Mouse (Mus musculus) lung, embryonic 14.5 days (tissue): ENCODE measurements around the gene Nt5c3b. TPM values are rescaled to one million over a fixed set of nuclear protein-coding genes. Genes with fewer than 3 reads are reported as not detected.

Source experiments
- ATAC-seq: fragments of 200-750 bp; cut with Nextera tagmentation; 2 replicates; pipeline ENCODE4 v1.8.0; 2017; ENCODE audit warnings: mild to moderate bottlenecking, moderate TSS enrichment, moderate library complexity; ENCODE audit not compliant: insufficient read depth
- DNase-seq: peaks from one replicate; pipeline ENCODE4 v3.0.0-alpha.2; 2015
- H3K27ac ChIP-seq: fragments of 300-500 bp; sonication (generic); 2 replicates; pipeline ENCODE4 v1.5.1; 2014; ENCODE audit warnings: low read depth, mild to moderate bottlenecking, moderate library complexity
- H3K27me3 ChIP-seq: fragments of 300-500 bp; sonication (generic); 2 replicates; pipeline ENCODE4 v1.6.1; 2014; ENCODE audit warnings: low read length, control low read depth; ENCODE audit not compliant: insufficient read depth
- H3K36me3 ChIP-seq: fragments of 300-500 bp; sonication (generic); 2 replicates; pipeline ENCODE4 v1.6.1; 2014; ENCODE audit warnings: control low read depth; ENCODE audit not compliant: insufficient read depth
- H3K4me1 ChIP-seq: fragments of 300-500 bp; sonication (generic); 2 replicates; pipeline ENCODE4 v1.6.1; 2014; ENCODE audit warnings: antibody characterized with exemption, control low read depth; ENCODE audit not compliant: insufficient read depth
- H3K4me2 ChIP-seq: fragments of 300-500 bp; sonication (generic); 2 replicates; pipeline ENCODE4 v1.6.1; 2014; ENCODE audit warnings: mild to moderate bottlenecking
- H3K4me3 ChIP-seq: fragments of 300-500 bp; sonication (generic); 2 replicates; pipeline ENCODE4 v1.5.1; 2014; ENCODE audit warnings: low read depth, low read length
- H3K9ac ChIP-seq: fragments of 300-500 bp; sonication (generic); 2 replicates; pipeline ENCODE4 v1.6.1; 2014
- H3K9me3 ChIP-seq: fragments of 300-500 bp; sonication (generic); 2 replicates; pipeline ENCODE4 v1.6.1; 2016; ENCODE audit warnings: low read depth, low read length, control low read depth
- CTCF ChIP-seq: IDR thresholded peaks from 2 replicates; pipeline ENCODE4 v1.5.1; 2016; ENCODE audit warnings: antibody characterized with exemption, low read depth
- WGBS: fragments of 180-500 bp; shearing (Covaris S2); extraction: QIAGEN DNeasy Blood & Tissue Kit; methylation state at CpG from one replicate; pipeline ENCODE4 v1.1.7; 2014; 5-methylcytosine and 5-hydroxymethylcytosine counted together
- polyA plus RNA-seq: library from polyadenylated mRNA; unstranded; fragments of >200 nt; fragmentation: Nextera tagmentation; extraction: Ambion mirVana; gene quantifications from 2 replicates; pipeline ENCODE4 v1.2.1, GENCODE M21; 2014

Gene Nt5c3b
- polyA plus RNA-seq, 1 experiment from 2014 or later: 136 TPM

DNA sequence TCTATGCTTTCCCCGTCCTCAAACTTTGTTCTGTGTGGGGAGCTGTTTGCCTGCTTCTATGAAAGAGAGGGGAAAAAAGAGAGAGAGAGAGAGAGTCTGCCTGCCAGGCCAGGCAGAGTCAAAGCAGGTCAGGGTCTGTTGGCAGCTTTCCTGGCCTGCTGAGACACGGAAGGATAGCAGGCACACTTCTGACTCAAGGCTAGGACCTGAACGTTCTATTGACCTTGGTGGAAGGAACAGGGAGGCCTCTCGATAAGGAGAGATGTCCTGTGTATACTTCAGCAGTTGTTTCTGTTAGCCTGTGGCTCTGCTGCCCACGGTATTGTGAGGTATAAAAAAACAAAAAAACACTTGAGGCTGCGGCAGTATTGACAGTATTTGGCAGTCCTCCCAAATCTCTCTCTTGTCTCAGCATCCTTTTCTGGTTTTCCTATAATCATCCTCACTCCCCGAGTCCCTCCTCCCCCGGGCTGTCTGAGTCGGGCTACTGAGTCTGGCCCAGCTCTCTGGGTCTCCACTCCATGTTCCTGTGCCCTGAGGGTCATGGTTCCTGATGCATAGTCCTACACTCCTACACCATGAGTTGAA lies 12.9 kb downstream of the Nt5c3b start:
- H3K4me1 ChIP-seq: no peaks in the 10 kb centered on the region
- ATAC-seq (no peak), DNase-seq (peak; percentile 23)
- H3K27me3 ChIP-seq: no peaks in the 10 kb centered on the region
- H3K4me3 ChIP-seq: no peak overlapping the region
- H3K36me3 ChIP-seq: peaks cover 47% of the 10 kb centered on the region
- no peak overlapping the region for H3K9ac ChIP-seq
- TF ChIP-seq CTCF: no peak
- WGBS: 42% methylated on average over 9 of the region's 9 CpGs
- H3K27ac ChIP-seq: peak overlapping the region; percentile 49; the same call in 1 of the 2 replicates
- no peak overlapping the region for H3K4me2 ChIP-seq
- no peaks in the 10 kb centered on the region for H3K9me3 ChIP-seq

DNA sequence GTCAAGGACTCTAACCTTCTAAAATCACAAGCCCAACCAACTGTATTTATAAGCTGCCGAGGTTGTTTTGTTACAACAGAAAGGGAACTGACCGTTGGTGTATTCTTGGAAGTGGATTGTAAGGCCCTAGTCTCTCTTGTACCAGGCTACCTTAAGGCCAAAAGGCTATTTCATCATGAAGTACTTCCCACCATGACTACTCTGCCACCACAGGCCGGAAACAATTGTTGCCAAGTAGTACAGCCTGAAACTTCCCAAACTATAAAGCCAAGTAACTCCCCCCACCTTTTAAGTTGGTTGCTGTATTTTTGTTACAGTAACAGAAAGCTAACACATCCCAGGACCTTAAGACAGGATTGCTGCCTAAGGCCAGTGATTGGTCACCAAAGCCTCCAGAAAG lies 14.8 kb downstream of the Nt5c3b start:
- Histone ChIP-seq H3K4me3 (no peak overlapping the region), H3K9ac (no peak overlapping the region), H3K27ac (no peak overlapping the region), H3K27me3 (no peaks in the 10 kb centered on the region), H3K4me1 (no peaks in the 10 kb centered on the region), H3K4me2 (no peak overlapping the region), H3K36me3 (peaks cover 54% of the 10 kb centered on the region), H3K9me3 (no peaks in the 10 kb centered on the region)
- TF ChIP-seq CTCF: no peak
- ATAC-seq: no peak
- 80% methylated on average over 3 of the region's 3 CpGs for WGBS
- DNase-seq: no peak

DNA sequence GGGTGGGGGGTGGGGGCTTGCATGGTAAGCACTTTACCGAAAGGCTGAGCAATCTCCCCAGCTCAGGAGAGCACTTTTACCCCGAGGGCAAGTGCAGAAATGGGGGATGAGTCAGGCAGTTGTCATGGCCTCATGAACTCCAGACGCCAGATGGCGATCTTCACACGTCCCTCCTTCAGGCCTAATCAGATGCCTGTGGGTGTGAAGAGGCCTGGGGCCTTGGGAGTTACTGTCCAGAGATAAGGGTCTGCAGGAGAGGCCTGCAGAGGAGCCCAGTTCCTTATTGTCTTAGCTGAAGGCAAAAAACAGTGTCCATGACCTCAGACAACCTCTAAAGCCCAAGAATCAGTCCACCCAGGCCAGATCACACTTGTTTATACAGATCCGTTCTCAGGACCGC lies 15.8 kb downstream of the Nt5c3b start:
- no peak overlapping the region for H3K27ac ChIP-seq
- H3K9ac ChIP-seq: no peak overlapping the region
- 26% methylated on average over 7 of the region's 7 CpGs for WGBS
- H3K36me3 ChIP-seq: peaks cover 60% of the 10 kb centered on the region
- TF ChIP-seq CTCF: peak; percentile 69
- DNase-seq (peak; percentile 69), ATAC-seq (peak; percentile 50; the same call in 1 of the 2 replicates)
- no peaks in the 10 kb centered on the region for H3K9me3 ChIP-seq
- H3K4me2 ChIP-seq: no peak overlapping the region
- no peak overlapping the region for H3K4me3 ChIP-seq
- no peaks in the 10 kb centered on the region for H3K4me1 ChIP-seq
- H3K27me3 ChIP-seq: no peaks in the 10 kb centered on the region

DNA sequence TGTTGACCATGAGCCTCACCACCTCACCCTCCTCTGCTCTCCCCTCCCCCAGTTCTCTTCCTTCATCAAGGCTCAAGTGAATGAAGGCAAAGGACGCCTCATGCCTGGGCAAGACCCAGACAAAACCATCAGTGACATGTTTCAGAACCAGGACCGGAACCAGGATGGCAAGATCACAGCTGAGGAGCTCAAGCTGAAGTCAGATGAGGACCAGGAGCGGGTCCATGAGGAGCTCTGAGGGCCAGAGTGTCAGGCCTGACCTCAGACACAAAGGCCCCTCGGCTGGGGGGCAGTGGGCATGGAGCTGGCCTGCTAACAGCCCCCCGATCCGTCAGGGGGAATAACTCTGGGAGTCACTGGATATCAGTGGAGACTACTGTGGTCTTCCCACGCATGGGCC lies 17.8 kb downstream of the Nt5c3b start:
- Histone ChIP-seq H3K36me3 (peaks cover 58% of the 10 kb centered on the region), H3K4me2 (no peak overlapping the region), H3K9me3 (no peaks in the 10 kb centered on the region), H3K4me3 (no peak overlapping the region), H3K4me1 (no peaks in the 10 kb centered on the region), H3K9ac (no peak overlapping the region), H3K27ac (no peak overlapping the region), H3K27me3 (no peaks in the 10 kb centered on the region)
- no peak for DNase-seq
- 88% methylated on average over 7 of the region's 7 CpGs for WGBS
- no peak for ATAC-seq
- no peak for TF ChIP-seq CTCF

DNA sequence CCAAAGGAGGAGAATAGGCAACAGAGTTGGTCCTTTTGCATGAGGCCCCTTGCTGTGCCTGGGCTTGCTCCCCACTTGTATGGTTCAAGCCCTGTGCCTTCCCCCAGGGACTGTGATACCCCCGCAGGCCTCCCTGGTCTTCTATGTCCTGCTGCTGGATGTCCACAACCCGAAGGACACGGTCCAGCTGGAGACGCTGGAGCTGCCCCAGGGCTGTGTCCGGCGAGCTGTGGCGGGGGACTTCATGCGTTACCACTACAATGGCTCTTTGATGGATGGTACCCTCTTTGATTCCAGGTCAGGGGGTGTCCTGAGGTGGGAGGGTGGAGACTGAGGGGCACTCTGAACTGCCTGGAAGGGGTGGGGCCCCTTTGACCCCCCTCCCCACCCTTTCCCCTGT lies 20.1 kb downstream of the Nt5c3b start:
- Histone ChIP-seq H3K4me2 (no peak overlapping the region), H3K4me3 (no peak overlapping the region), H3K27ac (no peak overlapping the region), H3K4me1 (no peaks in the 10 kb centered on the region), H3K36me3 (peaks cover 58% of the 10 kb centered on the region), H3K9me3 (no peaks in the 10 kb centered on the region), H3K27me3 (no peaks in the 10 kb centered on the region), H3K9ac (no peak overlapping the region)
- 83% methylated on average over 8 of the region's 8 CpGs for WGBS
- ATAC-seq: no peak
- no peak for DNase-seq
- no peak for TF ChIP-seq CTCF

DNA sequence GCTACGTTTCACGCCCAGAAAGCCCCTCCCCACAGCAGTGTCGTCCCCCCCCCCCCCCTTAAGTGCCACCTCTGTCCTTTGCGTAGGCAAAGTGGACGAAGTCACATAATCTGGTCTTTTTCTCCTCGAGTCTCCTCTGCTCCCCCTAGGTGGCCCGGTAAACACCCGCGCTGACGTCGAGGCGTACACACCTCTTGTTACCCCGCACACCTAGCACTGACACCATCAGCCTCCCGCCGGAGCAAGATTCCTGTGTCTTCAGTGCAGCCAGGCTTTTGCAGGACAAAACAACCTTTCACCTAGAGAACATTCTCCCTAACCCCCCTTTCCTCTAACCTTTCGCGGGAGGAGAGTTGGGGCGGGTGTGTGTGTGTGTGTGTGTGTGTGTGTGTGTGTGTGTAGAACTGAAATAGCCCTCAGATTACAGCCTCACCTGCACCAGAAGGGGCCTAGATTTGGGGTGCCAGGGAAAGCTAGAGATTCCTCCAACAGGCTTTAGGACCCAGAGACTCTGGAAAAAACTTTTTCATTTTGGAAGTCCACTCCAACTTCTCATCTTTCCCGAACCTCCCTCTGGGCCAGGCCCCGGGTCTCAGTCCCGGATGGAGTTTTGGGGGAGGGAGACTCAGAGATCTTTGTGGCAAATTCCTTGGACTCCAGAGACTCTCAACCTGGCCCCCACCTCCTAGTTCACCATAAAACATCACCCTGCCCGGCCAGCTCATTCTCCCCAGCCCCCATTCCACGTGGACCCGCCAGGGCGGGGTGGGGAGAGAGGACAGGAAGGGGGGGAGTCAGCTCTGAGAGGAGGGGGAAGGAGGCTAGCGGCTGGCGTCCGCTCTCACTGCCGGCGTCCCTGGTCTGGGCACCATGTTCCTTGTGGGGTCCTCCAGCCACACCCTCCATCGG lies 26.4 kb downstream of the Nt5c3b start, which contains the start of gene Fkbp10:
Fkbp10 (plus strand) TSS at position 784 of the 909 bp plus-strand sequence.
- peaks cover 24% of the 10 kb centered on the region for H3K36me3 ChIP-seq
- peak within 1 kb of the TSS; percentile 73 for H3K4me3 ChIP-seq
- peak within 1 kb of the TSS; percentile 83 for H3K9ac ChIP-seq
- under 1% methylated on average over 30 of the region's 31 CpGs for WGBS
- H3K27ac ChIP-seq: peak within 1 kb of the TSS; percentile 97
- peak within 1 kb of the TSS; percentile 86 for H3K4me2 ChIP-seq
- H3K4me1 ChIP-seq: peaks cover 13% of the 10 kb centered on the region
- no peaks in the 10 kb centered on the region for H3K9me3 ChIP-seq
- no peaks in the 10 kb centered on the region for H3K27me3 ChIP-seq
- 0 out of 2 replicates have a peak, but pooled peaks have one; percentile 1 for TF ChIP-seq CTCF
- DNase-seq: peak; percentile 82
- peak; percentile 47 for ATAC-seq
